Mouse (Mus musculus) hematopoietic stem cell, adult 5-6 weeks (primary cell): Measurements from ENCODE around the gene Tnr. TPM values are rescaled to one million over a fixed set of nuclear protein-coding genes. Genes with fewer than 3 reads are reported as not detected.

Experiments
- ATAC-seq, 2 experiments: fragments of 125-278 bp in 1 of 2; replicated peaks in 1 of 2; 2 replicates each; pipeline ENCODE4 v1.8.0; 2016 to 2017; ENCODE audit warnings: inconsistent platforms in 2 of 2, mild to moderate bottlenecking in 2 of 2, moderate number of reproducible peaks in 2 of 2, low read depth in 1 of 2, moderate TSS enrichment in 1 of 2; ENCODE audit not compliant: low FRiP score in 2 of 2, poor library complexity in 2 of 2, severe bottlenecking in 2 of 2, insufficient read depth in 1 of 2, low TSS enrichment in 1 of 2
- total RNA-seq: library from RNA; stranded (forward); fragments of 172-1452, 232-1000 nt; gene quantifications from 2 replicates; pipeline ENCODE4 v1.2.3, GENCODE M21; 2017

The Tnr gene
- total RNA-seq, 1 experiment from 2014 or later, result not detected

GRCm38 (mm10) chr1:159741237-159742002 is 217.9 kb downstream of the Tnr start:
- ATAC-seq, result no peak

GRCm38 (mm10) chr1:159742003-159742274 is 218.4 kb downstream of the Tnr start:
- no peak for ATAC-seq

GRCm38 (mm10) chr1:159743744-159744253 is 220.2 kb downstream of the Tnr start:
- ATAC-seq, result no peak; a peak in 1 of 4 replicates

- ATAC-seq, result no peak
Measured at GRCm38 (mm10) chr1:159745311-159745710, 221.7 kb downstream of the Tnr start.

- ATAC-seq, result no peak
Measured at GRCm38 (mm10) chr1:159747969-159748368, 224.4 kb downstream of the Tnr start.

GRCm38 (mm10) chr1:159750411-159750810 is 226.8 kb downstream of the Tnr start:
- ATAC-seq, result no peak

GRCm38 (mm10) chr1:159750876-159751275 is 227.3 kb downstream of the Tnr start:
- ATAC-seq, result no peak

- ATAC-seq, result no peak
Measured at GRCm38 (mm10) chr1:159760970-159761369, 237.4 kb downstream of the Tnr start.

- no peak for ATAC-seq
Measured at GRCm38 (mm10) chr1:159763901-159764300, 240.3 kb downstream of the Tnr start.

GRCm38 (mm10) chr1:159764897-159765296 is 241.3 kb downstream of the Tnr start:
- ATAC-seq, result no peak

GRCm38 (mm10) chr1:159769948-159770347 is 246.4 kb downstream of the Tnr start:
- no peak for ATAC-seq

GRCm38 (mm10) chr1:159773671-159774070 is 250.1 kb downstream of the Tnr start:
- ATAC-seq, result no peak

- no peak for ATAC-seq
Measured at GRCm38 (mm10) chr1:159775168-159775567, 251.6 kb downstream of the Tnr start.

GRCm38 (mm10) chr1:159777107-159777506 is 253.5 kb downstream of the Tnr start:
- no peak for ATAC-seq

- ATAC-seq, result no peak
Measured at GRCm38 (mm10) chr1:159779424-159779823, 255.9 kb downstream of the Tnr start.

- peak; percentile 62; a peak in 1 of 4 replicates for ATAC-seq
Measured at GRCm38 (mm10) chr1:159783842-159784241, 260.3 kb downstream of the Tnr start.

- ATAC-seq, result no peak
Measured at GRCm38 (mm10) chr1:159788312-159788711, 264.7 kb downstream of the Tnr start.

GRCm38 (mm10) chr1:159792546-159792945 is 269.0 kb downstream of the Tnr start:
- no peak for ATAC-seq

GRCm38 (mm10) chr1:159796021-159796420 is 272.5 kb downstream of the Tnr start:
- no peak for ATAC-seq
